Mouse (Mus musculus) kidney, adult 11 months (tissue): ENCODE results near the gene Hoxb1.

Source experiments
- DNase-seq: peaks from one replicate; pipeline ENCODE4 v3.0.0; 2022

The Hoxb1 gene

DNA sequence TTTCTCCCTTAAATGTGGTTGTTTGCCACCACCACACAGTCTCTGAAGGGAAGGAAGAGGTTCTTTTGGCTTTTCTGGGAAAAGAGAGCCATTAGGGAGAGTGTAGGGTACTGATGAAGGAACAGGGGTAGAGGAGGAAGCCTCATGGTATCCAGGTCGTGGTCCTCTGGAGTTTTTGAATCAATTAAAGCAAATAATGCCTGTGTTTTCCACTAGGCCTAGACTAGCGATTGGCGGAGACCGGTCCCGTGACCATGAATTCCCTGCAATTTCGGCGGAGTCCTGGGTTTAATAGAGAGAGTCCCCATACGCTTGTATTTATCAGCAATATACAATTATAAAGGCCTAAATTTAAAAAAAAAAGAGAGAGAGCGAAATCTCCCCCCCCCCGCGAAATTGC, 14.2 kb upstream of the Hoxb1 start:
- DNase-seq = peak; percentile 65

DNA sequence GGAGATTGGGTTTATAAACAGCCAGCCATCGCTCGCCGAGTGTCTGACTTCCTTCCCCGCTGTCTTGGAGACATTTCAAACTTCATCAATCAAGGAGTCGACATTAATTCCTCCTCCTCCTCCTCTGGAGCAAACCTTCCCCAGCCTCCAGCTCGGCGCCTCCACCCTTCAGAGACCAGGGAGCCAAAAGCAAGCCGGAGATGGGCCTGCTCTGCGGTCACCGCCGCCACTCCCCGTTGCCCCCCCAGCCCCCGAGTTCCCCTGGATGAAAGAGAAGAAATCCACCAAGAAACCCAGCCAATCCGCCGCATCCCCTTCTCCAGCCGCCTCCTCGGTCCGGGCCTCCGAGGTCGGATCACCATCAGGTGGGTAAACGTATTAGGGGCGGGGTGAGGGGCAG, 13.7 kb upstream of the Hoxb1 start:
- DNase-seq = peak; percentile 72

DNA sequence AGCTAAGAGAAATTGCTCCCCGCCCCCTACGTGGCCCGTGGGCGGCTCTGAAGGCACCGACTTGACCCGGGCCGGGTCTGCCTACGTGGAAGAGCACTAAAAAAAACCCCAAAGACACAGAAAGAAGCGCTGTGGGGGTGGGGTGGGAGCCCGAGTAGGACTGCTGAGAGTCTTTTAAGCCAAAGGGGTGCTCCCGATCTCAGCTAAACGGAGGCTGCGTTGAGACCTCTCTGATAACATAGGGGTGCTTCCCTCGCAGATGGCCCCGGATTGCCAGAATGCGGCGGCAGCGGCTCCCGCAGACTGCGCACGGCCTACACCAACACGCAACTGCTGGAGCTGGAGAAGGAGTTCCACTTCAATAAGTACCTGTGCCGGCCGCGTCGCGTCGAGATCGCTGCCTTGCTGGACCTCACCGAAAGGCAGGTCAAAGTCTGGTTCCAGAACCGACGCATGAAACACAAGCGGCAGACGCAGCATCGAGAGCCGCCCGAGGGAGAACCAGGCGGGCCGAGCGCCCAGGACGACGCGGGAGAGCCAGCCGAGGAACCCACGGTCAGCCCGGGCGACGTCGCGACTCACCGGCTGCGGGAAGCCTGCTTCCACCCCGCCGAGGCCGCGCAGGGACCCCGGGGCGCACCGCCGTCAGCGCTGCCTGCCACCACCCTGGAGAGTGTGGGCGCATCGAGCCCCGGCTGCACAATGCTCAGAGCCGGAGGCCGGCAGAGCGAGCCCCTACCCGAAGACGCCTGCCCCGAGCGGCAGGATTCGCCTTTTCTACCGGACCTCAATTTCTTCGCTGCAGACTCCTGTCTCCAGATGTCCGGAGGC, 12.6 kb upstream of the Hoxb1 start:
- peak; percentile 79 for DNase-seq

DNA sequence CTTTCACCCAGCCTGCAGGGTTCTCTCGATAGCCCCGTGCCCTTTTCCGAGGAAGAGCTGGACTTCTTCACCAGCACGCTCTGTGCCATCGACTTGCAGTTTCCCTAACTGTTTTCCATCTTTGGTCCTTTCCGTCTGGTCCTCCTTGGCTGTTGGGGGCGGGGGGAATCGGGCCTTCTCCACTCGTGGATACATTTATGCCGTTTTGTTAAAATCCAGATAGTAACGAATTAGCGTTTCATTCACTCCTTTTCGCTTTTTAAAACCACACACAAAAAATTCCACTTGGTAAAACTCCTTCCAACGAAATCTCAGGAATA, 12.1 kb upstream of the Hoxb1 start:
- DNase-seq = no peak

DNA sequence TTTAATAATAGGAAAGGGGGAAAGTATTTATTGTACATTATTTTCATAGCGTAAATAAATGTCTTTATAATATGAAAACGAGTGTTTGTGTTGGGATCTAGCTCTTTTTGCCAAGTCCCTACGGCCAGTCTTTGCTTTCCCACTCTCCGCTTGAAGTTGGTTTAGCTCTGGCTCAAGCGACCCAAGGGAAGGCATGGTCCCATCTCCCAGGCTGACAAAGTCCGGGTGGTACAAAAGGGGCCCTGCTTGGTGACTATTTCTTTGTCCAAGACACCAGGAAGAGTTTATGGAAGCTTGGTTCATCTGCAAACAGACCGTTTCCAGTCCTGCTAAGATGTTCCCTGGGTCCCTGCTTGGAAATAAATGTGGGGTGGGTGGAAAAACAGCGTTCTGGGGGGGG, 11.6 kb upstream of the Hoxb1 start:
- DNase-seq = no peak

DNA sequence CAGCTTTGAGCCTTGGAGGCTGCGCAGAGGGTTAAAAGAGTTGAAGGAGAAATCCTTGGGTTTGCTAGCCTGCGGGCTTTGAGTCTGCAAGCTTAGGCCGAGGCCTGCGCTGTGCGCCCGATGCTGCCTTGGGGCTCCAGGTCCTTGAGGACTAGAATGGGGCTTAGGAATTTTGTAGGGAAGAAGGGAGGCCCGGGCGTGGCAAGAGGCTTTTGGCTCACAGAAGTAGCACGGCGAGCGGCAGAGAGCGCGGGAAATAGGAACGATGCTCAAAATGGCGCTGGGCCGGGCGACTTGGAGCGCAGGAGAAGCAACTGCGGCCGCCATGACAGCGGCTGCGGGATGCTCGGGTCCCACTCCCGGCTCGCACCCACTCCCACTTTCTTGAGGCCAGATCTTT, 11.2 kb upstream of the Hoxb1 start:
- DNase-seq = peak; percentile 62

DNA sequence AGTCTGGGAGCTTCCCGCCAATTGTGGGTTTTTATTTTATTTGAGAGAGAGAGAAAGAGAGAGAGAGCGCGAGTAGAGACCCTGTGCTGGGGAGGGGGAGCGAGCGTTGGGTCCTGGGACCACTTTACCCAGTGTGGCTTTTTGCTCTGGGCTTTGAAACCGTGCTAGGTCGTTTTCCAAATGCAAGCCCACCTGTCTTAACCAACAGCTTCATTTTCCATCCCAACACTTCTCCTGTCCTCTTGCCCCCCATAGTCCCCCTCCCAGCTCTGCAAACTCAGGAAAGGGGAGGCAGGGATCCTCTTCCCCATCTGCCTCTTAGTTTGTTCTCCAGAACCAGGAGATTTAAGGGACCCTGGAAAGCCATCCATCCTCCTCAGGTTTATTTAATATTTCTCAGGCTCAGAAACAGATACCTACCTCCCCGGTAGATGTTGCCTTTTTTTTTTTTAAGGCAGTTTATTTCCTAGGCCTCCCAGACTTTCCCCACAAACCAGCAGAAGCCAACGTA, 10.7 kb upstream of the Hoxb1 start:
- no peak for DNase-seq

DNA sequence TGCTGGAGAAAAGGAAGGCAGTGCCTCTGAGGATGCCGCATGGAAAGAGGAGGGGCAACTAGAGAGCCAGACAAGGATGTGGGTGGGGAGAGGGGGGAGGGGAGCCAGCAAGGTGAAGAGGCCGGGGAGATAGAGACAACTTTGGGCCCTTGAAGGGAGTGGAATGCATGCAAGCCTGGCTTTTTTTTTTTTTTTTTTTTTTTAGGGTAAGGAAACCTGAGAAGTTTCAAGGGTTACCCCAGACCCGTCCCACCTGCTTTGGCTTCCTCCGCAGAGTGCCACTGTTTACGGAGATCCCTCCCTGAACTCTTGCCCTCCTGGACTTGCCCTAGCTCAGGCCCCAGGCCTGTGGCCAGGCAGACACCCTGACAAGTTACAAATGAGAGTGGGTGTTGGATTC, 1.7 kb upstream of the Hoxb1 start:
- DNase-seq = peak; percentile 47

DNA sequence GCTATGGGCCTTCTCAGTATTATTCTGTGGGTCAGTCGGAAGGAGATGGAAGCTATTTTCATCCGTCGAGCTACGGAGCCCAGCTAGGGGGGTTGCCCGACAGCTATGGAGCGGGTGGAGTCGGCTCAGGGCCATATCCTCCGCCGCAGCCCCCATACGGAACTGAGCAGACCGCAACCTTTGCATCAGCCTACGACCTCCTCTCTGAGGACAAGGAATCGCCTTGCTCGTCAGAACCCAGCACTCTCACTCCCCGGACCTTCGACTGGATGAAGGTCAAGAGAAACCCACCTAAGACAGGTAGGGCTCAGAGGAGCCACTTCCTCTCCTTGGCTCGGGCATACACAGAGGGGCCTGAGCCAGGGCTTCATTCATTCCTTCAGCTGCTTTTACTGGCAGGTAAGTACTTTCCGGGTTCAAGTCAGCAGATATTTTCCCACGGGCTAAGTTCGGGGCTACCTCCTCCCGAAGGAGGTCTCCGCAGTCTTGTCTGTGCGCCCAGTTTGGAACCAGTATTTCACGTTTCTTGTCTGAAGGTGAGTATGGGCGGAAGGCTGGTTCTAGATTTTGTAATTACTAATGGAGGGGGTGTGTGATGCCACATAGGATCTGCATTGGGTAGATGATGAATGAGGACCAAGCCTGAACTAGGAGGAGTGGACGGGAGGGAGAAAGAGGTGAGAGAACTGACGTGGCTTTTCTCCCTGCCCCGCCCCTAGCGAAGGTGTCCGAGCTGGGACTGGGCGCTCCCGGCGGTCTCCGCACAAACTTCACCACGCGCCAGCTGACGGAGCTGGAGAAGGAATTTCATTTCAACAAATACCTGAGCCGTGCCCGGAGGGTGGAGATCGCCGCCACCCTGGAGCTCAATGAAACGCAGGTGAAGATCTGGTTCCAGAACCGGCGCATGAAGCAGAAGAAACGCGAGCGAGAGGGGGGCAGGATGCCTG, 815 bp downstream of the Hoxb1 start:
- peak; percentile 30 for DNase-seq

DNA sequence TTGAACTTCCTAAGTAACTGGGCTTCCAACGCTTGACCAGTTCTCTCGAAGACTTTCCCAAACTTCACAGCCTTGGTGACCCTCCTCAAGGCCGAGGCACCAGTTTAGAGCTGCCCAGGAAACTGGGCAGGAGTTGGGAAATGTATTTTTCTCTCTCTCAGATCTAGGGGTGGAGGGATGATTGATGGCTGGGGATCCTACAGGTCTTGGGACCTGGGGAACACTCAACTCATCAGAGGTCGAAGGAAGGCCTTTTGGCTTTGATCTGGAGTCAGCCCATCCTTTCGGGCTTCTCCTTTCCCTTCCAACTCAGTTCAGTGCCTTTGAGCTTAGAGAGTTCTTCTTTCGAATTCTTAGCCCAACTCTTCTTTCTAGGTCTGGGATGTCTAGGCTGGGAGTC, 1.6 kb downstream of the Hoxb1 start:
- DNase-seq = no peak

DNA sequence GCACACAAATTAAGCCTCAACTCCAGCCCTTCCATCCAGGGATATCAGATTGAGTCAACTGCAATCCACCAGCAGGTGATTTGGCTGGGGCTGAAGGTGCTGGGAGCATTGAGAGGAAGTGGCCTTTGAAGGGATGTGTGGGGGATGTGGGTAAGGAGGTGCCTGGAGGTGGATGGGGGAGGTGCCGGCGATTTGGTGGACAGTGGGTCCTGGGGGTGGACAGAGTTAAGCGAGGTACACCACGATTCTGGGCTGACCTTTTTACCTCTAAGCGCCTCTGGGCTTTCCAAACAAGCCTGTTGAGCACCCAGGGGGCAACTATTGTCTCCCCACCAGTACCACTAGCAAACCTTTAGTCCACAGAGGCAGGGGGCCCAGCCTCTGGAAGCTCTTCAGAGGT, 3.1 kb downstream of the Hoxb1 start:
- no peak for DNase-seq

DNA sequence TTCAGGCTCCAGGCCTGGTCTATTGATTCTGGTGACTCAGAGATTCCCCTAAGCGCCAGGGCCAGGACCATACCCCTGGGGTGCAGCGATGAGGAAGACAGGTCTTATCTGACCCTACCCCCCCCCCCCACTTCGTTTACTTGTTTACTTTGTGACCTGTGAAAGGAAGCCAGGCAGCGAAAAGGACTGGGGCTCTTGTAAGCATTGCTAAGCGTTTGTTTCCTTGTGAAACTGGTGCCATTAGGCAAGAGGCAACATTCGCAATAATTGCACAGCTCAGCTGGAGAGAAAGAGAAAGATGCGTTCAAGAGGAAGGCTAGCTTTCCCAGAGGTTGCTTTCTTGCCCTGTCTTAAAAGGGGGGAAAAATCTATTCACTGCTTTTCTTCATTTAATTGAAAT, 3.6 kb downstream of the Hoxb1 start:
- no peak for DNase-seq

DNA sequence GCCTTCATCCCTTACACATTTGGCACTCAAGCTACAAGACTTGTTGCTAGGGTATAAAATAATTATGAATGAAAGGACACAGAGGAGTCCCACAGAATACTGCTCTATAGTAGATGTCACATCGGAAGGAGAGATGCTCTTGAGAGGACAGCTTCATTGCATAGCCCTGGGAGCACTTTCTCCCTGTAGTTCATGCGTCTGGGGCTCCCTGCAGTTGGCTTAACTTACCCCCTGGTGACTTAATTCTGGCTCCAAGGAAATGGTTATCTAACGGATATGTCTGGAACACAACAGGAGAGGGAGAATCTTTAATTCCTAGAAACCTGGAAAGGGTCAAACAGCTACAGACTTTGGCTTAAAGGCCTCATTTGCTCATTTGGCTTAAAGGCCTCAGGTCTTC, 6.2 kb downstream of the Hoxb1 start:
- no peak for DNase-seq

DNA sequence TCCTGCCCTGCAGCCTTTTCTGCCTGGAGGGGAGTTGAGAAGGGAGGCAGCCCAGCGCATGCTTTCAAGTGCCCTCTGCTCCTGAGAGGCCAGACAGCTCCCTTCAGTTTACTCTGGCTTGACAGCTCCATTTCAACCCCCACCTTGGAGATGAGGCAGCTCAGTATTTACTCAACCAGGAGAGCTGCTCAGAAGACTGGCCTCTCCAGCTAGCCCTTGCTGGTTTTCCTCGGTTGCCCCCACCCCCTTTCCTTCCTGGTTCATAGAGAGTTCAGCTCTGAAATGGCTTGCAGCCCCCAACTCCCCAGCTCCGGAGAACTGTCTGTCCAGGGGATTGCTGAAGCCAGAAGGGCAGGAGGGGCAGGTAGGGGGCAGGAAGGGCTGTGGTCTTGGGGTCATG, 7.0 kb downstream of the Hoxb1 start:
- no peak for DNase-seq

DNA sequence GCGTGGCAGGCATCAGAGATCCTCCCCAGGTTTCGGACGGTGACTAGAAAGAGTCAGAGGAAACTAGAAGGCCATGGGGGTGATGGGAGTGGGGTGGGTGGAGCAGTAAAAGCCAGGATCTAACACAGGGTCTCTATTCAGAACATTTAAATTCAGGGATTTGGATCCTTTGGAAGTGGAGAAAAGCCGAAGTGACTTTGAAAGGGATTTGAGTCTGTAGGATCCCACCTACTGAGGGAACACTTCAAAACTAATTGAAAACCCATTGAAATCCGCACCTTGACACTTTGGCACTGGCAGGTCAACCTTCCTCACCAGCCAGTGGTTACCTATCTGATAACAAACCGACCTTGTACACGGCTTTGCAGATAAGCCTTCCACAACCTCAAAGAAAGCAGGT, 9.3 kb downstream of the Hoxb1 start:
- no peak for DNase-seq

DNA sequence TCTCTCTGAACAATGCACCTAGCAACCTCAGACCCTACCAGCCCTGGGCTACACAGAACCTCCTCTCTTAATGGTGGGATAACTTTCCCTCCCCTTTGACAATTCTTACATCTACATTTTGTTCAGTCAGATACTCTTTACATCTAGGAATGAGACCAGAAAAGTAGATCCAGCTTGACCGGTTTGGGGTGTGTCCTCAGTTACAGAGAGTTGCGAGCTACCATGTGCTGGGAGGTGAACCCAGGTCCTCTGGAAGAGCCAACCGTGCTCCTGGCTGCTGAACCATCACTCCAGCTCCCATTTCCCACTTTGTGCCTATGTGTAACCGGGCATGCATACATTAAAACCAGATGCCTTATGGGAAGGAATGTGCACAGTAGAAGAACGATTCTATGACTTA, 17.8 kb downstream of the Hoxb1 start:
- no peak for DNase-seq

DNA sequence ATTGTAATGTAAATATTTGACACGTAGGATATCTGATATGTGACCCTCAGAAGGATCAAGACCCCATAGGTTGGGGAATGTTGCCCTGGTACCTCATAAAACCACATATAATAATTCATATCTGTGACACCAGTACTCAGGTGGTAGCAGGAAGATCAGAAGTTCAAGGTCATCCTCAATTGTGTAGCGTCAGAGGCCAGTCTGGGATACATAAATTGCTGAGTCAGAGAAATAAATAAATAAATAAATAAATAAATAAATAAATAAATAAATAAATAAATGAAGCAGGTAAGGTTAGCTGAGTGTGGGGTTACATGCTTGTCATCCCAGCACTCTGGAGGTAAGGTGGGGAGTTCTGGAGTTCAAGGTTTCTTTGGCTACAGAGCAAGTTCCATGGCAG, 22.1 kb downstream of the Hoxb1 start:
- no peak for DNase-seq

DNA sequence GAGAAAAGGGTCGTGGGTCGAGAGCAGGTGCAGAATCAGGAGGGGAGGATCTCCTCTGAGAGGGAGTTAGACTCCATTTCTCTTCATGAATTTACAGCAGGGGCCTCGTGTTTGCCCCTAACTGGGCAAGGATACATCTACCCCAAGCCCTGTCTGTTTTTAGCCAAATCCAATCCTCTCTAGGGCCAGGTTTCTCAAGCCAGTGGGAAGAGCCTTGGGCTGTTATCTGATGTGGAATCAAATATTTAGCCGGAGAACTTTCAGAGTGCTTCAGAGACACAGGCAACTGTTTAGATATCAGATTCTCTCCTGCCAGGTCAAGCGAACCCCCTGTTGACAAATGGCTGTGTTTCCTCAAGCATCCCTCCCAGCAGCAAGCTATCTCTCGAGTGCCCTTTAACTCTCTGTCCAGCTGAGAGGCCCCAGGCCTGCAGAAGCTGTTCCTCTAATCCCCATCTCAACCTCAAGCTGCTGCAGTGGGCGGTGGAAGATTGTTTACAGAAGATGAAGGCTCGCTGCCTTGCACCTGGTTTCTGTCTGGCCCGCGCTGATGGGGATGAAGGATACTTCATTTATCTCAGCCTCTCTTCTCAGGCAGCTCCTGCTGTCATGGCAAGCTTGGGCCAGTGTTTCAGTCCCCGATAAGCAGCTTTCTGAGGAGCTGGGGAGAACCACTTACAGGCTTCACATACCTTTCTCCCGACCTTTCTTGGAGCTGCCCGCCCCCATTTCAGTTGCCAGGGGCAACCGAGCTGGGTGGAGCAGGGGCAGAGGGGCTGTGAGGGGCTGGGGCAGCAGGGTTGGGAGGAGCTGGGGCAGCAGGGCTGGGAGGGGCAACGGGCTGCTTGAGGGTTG, 31.4 kb downstream of the Hoxb1 start:
- no peak for DNase-seq

DNA sequence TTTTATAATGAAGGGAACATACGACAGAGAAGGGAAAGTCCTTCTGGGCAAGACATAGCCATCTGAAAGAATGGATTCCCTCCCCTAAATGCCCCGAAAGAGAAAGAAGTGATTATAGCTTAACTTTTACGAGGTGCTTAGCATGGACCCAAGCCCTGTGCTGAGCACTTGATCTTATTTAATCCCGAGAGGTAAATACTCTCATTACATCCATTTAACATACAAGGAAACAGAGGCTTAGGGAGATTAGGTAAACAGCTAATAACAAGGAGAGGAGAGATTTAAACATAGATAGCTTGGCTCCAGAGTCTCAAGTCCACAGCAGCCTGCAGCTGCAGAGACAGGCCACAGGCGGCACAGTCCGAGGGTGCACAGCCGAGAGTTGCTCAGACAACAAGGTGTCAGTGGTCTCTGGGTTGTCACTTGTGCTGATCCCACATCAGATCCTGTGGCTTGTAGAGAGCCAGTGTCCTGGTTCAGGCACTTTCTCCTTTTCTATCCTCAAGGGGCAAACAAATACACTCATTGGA, 32.3 kb downstream of the Hoxb1 start:
- DNase-seq = no peak

DNA sequence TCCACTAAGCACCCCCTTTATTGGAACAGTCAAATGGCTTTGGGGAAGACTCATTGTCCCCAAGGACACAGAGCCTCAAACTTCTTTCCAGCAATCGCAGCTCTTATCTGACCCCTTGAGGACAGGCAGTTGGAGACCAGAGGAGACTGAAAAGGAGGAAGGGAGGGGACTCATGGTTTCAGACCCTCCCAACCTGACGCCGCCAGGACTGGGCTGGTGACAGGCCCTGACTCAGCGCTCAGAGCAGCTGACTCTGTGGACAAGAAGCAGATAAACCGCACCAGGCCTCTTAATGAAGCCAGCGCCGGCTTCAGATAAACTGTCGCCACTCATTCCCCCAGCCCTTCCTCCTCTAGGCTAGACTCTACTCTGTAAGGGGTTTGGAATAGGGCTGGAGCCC, 34.4 kb downstream of the Hoxb1 start:
- no peak for DNase-seq

DNA sequence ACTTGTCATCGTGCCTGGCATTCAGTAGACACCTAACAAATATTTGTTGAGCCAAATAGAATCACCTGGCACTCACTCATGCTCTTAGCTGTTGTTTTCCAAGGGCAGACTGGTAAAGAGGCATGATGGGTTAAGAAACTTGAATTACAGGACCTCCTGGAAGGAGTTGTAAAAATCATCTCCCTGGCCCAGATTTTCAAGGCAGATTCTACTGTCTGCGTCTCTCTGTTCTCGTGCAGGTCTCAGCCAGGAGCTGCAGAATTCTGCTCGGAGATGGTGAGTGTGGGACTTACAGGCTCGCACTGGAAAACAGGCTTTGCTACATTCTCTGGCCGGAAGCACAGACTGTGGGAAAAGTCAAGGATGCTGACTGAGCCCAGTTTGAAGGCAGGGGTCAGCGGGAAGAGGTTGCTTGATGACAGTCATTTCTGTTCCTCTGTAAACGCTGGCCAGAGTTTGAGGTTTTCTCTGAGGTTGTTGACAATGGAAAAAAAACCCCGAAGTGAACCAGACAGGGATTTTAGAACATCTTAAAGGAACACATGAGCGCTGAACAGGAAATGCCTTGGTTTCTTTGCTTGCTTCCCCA, 38.6 kb downstream of the Hoxb1 start:
- DNase-seq = no peak

DNA sequence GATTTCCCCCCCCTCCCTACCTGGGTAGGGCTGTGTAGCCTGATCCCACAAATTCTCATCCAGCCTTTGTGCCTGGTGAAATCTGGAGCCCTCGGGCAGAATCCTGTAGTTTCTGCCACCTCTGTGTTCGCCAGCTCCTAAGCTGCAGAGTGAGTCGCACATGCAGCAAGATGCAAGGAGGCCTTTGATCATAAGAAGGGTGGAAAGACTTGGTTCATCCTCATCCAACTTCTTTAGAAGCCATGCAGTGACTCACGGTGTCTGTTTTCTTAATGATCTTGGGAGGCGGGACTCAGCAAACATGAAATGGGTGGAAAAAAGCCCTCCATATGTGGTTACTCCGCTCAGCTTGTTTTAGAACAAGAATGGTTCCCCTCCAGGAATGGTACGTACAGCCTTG, 39.3 kb downstream of the Hoxb1 start:
- DNase-seq = no peak

DNA sequence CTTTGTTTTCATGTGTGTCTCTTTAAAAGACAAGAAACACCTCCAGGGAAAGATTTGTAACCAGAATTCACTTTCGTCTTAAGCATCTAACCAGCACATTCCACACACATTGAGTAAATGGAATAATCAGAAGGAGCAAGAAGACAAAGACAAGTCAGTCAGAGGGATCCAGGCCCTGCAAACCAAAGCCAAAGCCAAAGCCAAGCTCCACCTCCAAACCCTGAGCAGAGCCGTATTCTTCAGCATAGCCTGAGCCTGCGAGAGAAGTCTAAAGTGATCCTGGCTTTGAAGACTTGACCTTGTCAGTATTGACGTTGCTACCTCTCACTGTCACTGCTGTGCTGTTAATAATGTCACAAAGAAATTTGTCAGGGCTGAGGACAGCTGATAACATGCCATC, 40.0 kb downstream of the Hoxb1 start:
- DNase-seq = no peak
